Mouse (Mus musculus): ENCODE results near the gene Smyd2. TPM values are rescaled to one million over a fixed set of nuclear protein-coding genes. Genes with fewer than 3 reads are reported as not detected.

Smyd2 gene
- polyA plus RNA-seq, 1 experiment, result 131 TPM

- DNase-seq (ENCODE audit: extremely low spot score in 1 of 2, low spot score in 1 of 2), result no peak
Measured at GRCm38 (mm10) chr1:189920701-189921567, 1.2 kb downstream of the Smyd2 start.

GRCm38 (mm10) chr1:189919756-189920155, 2.4 kb downstream of the Smyd2 start:
- DNase-seq (ENCODE audit: extremely low spot score in 1 of 2, low spot score in 1 of 2), result peak; percentile 70 to 82

GRCm38 (mm10) chr1:189917126-189917500, 5.0 kb downstream of the Smyd2 start:
- DNase-seq (ENCODE audit: extremely low spot score in 1 of 2, low spot score in 1 of 2), result no peak

GRCm38 (mm10) chr1:189916422-189917125, 5.6 kb downstream of the Smyd2 start:
- no peak for DNase-seq (ENCODE audit: extremely low spot score in 1 of 2, low spot score in 1 of 2)

GRCm38 (mm10) chr1:189913093-189913760, 8.9 kb downstream of the Smyd2 start:
- no peak for DNase-seq (ENCODE audit: extremely low spot score in 1 of 2, low spot score in 1 of 2)

GRCm38 (mm10) chr1:189910685-189911345, 11.3 kb downstream of the Smyd2 start:
- no peak for DNase-seq (ENCODE audit: extremely low spot score in 1 of 2, low spot score in 1 of 2)

- DNase-seq (ENCODE audit: extremely low spot score in 1 of 2, low spot score in 1 of 2), result no peak
Measured at GRCm38 (mm10) chr1:189903169-189903568, 19.0 kb downstream of the Smyd2 start.

- DNase-seq (ENCODE audit: extremely low spot score in 1 of 2, low spot score in 1 of 2), result no peak
Measured at GRCm38 (mm10) chr1:189902413-189902812, 19.8 kb downstream of the Smyd2 start.

- DNase-seq (ENCODE audit: extremely low spot score in 1 of 2, low spot score in 1 of 2), result no peak
Measured at GRCm38 (mm10) chr1:189899526-189899925, 22.6 kb downstream of the Smyd2 start.

- no peak for DNase-seq (ENCODE audit: extremely low spot score in 1 of 2, low spot score in 1 of 2)
Measured at GRCm38 (mm10) chr1:189898708-189899107, 23.5 kb downstream of the Smyd2 start.

GRCm38 (mm10) chr1:189897861-189898260, 24.3 kb downstream of the Smyd2 start:
- no peak for DNase-seq (ENCODE audit: extremely low spot score in 1 of 2, low spot score in 1 of 2)

GRCm38 (mm10) chr1:189894191-189894590, 28.0 kb downstream of the Smyd2 start:
- peak in 1 of 2 experiments; percentile 42 for DNase-seq (ENCODE audit: extremely low spot score in 1 of 2, low spot score in 1 of 2)

- no peak for DNase-seq (ENCODE audit: extremely low spot score in 1 of 2, low spot score in 1 of 2)
Measured at GRCm38 (mm10) chr1:189888749-189889148, 33.4 kb downstream of the Smyd2 start.

- peak in 1 of 2 experiments; percentile 78 for DNase-seq (ENCODE audit: extremely low spot score in 1 of 2, low spot score in 1 of 2)
Measured at GRCm38 (mm10) chr1:189887518-189887917, 34.6 kb downstream of the Smyd2 start.

- no peak for DNase-seq (ENCODE audit: extremely low spot score in 1 of 2, low spot score in 1 of 2)
Measured at GRCm38 (mm10) chr1:189885975-189886374, 36.2 kb downstream of the Smyd2 start.

GRCm38 (mm10) chr1:189884951-189885350, 37.2 kb downstream of the Smyd2 start:
- no peak for DNase-seq (ENCODE audit: extremely low spot score in 1 of 2, low spot score in 1 of 2)

- DNase-seq (ENCODE audit: extremely low spot score in 1 of 2, low spot score in 1 of 2), result peak; percentile 44 to 73
Measured at GRCm38 (mm10) chr1:189883531-189884170, 38.5 kb downstream of the Smyd2 start.

- DNase-seq (ENCODE audit: extremely low spot score in 1 of 2, low spot score in 1 of 2), result peak in 1 of 2 experiments; percentile 48
Measured at GRCm38 (mm10) chr1:189882886-189883285, 39.3 kb downstream of the Smyd2 start.

GRCm38 (mm10) chr1:189880745-189881144, 41.4 kb downstream of the Smyd2 start:
- DNase-seq (ENCODE audit: extremely low spot score in 1 of 2, low spot score in 1 of 2), result no peak

GRCm38 (mm10) chr1:189879965-189880364, 42.2 kb downstream of the Smyd2 start:
- peak in 1 of 2 experiments; percentile 34 for DNase-seq (ENCODE audit: extremely low spot score in 1 of 2, low spot score in 1 of 2)
